Mouse (Mus musculus) cerebellum, postnatal 10 days (tissue): Measurements from ENCODE around the gene 1520401A03Rik.
A peak's percentile ranks its signal among the peaks of the same experiment; 100 is the strongest.

ENCODE experiments used
- DNase-seq, 2 experiments: peaks; one replicate each; pipeline ENCODE4 v3.0.0; 2021; ENCODE audit warnings: mixed read lengths in 2 of 2

Gene 1520401A03Rik

GRCm38 (mm10) chr17:23699131-23700077 lies 23.2 kb downstream of the 1520401A03Rik start:
- DNase-seq = peak; percentile 68 to 69

GRCm38 (mm10) chr17:23695801-23696200 lies 26.8 kb downstream of the 1520401A03Rik start:
- no peak for DNase-seq

GRCm38 (mm10) chr17:23694491-23694890 lies 28.1 kb downstream of the 1520401A03Rik start:
- no peak for DNase-seq

DNA sequence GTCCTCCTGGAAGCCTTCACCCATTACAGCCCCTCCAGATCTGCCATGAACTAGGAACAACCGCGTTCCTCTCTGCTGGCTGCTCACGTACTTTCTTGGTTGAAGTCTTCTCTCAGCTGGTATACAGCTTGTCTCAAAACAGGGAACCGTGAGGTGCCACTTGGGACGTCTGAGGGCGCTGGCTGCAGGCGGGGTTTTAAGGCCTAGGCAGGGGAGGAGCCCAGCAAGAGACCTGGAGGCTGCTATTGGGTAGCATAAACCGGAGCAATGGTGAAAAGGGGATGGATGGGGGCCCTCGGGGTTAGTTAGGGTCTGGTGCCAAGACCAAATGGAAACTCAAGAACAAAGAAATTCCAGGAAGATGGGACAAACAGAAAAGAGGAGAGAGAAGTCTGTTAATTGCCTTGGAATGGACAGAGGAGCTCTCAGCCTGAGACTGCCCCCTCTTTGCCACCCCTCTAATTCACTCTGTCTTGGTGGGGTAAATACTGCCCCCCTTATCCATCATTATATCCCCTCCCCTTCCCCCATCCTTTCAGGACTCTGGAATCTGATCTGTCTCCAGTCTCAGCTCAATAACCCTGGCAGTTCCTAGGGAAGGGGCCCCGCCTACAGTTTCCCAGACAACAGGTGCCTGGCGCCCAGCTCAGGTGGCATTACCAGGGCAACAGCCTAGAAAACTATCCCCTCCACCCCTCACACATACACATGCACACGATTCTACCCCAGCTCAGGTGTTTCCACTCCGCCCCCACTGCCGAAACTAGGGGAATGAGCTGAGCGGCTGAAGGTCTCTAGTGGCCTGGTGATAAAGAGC lies 38.5 kb downstream of the 1520401A03Rik start, which contains the start of gene Cldn9:
Cldn9 (minus strand) TSS at position 171 of the 817 bp plus-strand sequence.
- no peak for DNase-seq

DNA sequence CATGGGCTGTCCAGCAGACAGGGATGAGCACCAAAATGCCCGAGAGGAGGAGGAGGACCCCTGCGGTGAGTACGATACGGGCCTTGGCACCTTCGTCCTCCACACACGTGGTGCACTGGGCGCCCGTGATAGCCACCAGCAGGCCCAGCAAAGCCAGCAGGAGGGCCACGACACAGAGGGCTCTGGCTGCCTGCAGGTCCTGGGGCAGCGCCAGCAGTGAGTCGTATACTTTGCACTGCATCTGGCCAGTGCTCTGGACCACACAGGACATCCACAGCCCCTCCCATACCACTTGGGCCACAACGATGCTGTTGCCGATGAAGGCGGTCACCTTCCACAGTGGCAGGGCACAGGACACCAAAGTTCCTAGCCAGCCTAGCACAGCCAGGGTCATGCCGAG lies 39.4 kb downstream of the 1520401A03Rik start:
- DNase-seq = peak; percentile 32 to 44

GRCm38 (mm10) chr17:23682530-23682929 lies 40.1 kb downstream of the 1520401A03Rik start:
- no peak for DNase-seq

GRCm38 (mm10) chr17:23682092-23682491 lies 40.5 kb downstream of the 1520401A03Rik start:
- DNase-seq = no peak

DNA sequence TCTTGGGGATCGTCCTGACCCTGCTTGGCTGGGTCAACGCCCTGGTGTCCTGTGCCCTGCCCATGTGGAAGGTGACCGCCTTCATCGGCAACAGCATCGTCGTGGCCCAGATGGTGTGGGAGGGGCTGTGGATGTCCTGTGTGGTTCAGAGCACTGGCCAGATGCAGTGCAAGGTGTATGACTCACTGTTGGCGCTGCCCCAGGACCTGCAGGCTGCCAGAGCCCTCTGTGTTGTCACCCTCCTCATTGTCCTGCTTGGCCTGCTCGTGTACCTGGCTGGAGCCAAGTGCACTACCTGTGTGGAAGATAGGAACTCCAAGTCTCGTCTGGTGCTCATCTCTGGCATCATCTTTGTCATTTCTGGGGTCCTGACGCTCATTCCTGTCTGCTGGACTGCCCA lies 41.5 kb downstream of the 1520401A03Rik start:
- DNase-seq = peak in 1 of 2 experiments; percentile 33

- DNase-seq = no peak
Observed at GRCm38 (mm10) chr17:23680336-23680735, 42.2 kb downstream of the 1520401A03Rik start.

- DNase-seq = no peak
Observed at GRCm38 (mm10) chr17:23679127-23679835, 43.3 kb downstream of the 1520401A03Rik start, which contains the start of gene Cldn6. Gene Cldn6 (plus strand): TSS chr17:23679249.

GRCm38 (mm10) chr17:23677236-23677679 lies 45.3 kb downstream of the 1520401A03Rik start, which contains the start of gene Tnfrsf12a:
Gene Tnfrsf12a (minus strand): TSS chr17:23677468.
- peak; percentile 87 to 90 for DNase-seq

- peak; percentile 65 to 68 for DNase-seq
Observed at GRCm38 (mm10) chr17:23676473-23677031, 46.0 kb downstream of the 1520401A03Rik start.

DNA sequence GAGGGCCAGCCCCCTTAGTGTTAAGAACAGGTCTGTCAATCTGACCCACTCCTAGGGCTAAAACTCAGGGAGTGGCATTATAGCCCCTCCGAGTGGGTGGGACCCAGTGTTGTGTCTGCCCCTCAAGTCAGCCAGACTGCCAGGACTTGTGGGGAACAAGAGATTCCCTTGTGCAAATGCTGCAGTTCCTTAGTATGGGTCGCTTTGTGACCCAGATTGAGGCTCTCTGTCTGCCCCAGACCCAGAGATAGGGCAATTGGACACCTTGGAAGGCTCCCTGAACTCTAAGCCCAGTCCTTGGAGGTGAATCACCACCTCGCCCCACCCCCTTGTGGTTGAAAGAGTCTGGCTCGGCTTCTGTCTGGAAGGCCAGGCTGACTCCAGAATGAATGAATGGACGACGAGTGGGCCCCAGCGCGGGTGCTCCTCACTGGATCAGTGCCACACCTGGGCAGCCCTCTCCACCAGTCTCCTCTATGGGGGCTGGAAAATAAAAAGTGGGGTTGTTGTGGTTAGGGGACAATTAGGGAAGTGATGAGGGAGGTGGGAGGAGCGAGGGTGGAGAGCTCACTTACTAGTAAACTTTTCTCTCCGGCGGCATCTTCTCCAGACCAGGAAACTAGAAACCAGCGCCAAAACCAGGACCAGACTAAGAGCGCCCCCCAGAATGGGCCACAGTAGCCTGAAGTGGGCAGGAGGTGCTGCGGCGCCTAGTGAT lies 46.9 kb downstream of the 1520401A03Rik start:
- peak; percentile 66 to 68 for DNase-seq

DNA sequence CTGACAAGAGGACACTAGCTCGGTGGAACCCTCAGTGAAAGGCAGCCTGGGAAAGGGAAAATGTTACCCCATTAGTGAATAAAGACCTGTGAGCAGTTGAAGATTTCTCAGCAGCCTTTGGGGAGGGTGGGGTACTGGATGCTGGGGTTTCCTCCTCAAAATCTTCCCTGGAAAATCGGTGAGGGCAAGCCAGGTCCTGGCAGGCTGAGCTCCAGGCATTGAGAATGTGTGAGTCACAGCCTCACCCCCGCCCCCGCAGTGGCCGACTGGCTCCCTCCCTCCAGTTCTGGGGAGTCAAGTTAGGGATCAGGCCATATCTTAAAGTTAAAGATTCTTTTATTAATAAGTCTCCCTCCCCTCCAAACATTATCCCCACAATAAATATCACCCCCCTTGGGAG lies 47.5 kb downstream of the 1520401A03Rik start:
- peak; percentile 60 to 62 for DNase-seq

DNA sequence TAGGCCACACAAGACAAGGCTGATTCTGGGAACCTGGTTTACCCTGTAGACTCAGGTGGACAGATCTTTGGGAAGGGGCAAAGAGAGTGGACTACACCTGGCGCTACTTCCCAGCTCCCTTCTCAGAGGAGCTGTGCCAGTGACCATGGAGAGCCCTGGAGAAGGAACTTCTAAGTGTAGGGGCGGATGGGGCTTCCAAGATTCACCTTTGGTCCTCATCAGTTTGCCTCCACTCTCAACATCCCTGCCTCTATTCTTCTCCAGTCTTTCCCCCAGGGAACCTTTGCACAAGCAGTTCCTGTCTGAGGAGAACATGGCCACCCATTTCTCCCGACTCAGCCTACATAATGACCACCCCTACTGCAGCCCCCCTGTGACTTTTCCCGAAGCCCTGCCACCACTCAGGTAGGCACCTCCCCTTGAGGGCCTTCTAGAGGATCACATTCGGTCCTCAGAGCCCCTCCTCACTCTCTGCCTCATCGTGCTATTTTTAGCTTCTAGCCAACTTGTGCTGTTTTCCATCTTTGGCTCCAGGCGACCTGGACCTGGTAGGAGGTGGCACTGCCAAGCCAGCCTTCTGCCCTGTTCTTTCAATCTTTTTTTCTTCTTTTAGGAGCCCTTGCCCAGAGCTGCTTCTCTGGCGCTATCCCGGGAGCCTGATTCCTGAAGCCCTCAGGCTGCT lies 48.2 kb downstream of the 1520401A03Rik start:
- DNase-seq = peak; percentile 75 to 77

GRCm38 (mm10) chr17:23673424-23674073 lies 49.0 kb downstream of the 1520401A03Rik start, which contains the start of the genes Hcfc1r1 and Thoc6:
Gene Hcfc1r1 (plus strand): TSS chr17:23673596.
Gene Thoc6 (minus strand): TSS chr17:23673882.
- DNase-seq = peak; percentile 96 to 97

GRCm38 (mm10) chr17:23672761-23673160 lies 49.8 kb downstream of the 1520401A03Rik start:
- DNase-seq = no peak

DNA sequence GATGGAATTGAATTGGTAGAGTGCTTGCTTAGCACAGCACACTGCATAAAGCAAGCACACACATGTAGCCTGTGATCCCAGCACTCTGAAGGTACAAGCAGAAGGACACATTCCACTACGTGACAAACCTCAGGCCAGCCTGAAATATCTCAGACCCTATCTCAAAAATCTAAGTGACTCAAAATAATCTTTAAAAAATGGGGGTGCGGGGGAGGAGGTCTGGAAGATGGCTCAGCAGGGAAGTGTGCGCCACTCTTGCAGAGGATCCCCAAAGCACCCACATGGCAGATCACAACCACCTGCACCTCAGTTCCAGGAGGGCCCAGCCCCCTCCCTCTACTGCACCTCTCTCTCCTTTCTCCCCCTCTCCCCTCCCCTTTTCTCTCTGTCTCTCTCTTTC lies 51.1 kb downstream of the 1520401A03Rik start:
- no peak for DNase-seq

DNA sequence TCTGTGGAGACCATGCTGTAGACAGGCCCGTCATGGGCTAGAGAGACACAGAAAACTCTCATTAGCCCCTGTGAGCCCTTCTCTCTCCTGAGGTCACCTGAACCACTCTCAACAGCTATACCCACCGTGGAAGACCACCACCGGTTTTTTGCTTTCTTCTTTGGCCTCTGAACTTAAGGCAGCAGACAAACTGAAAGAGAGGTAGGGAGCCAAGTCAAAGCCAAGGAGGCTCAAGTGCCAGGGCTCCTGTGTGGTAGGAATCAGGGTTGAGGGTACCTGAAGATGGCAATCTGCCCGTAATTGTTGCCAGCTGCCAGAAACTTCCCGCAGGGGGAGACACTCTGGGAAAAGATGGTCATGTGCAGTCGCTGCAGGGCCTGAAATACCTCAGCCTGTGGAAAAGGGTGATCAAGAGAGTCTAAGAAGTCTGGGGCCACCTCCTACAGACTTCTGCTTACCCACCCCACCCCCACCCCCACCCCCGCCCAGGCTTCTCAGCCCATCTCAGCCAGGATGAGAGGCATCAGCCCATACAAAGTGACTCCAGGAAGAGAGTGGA lies 52.0 kb downstream of the 1520401A03Rik start:
- DNase-seq = no peak

- DNase-seq = no peak
Observed at GRCm38 (mm10) chr17:23665511-23665910, 57.1 kb downstream of the 1520401A03Rik start.
